Mouse (Mus musculus): ENCODE measurements at regions not wholly inside any gene's neighbourhood (a gene's known extent, or its start where the extent isn't known, plus 50 kb on each side); places are given as distances from the start of the nearest gene placed in this dataset.
A peak's percentile ranks its signal among the peaks of the same experiment; 100 is the strongest.

- no peak for DNase-seq (ENCODE audit: low spot score in 2 of 2)
Measured at GRCm38 (mm10) chr3:149508671-149509070, 518.3 kb upstream of the Adgrl2 start.

- no peak for DNase-seq (ENCODE audit: low spot score in 2 of 2)
Measured at GRCm38 (mm10) chr3:149505692-149506091, 515.3 kb upstream of the Adgrl2 start.

GRCm38 (mm10) chr3:149503992-149504391 lies 513.6 kb upstream of the Adgrl2 start:
- DNase-seq (ENCODE audit: low spot score in 2 of 2), result no peak

GRCm38 (mm10) chr3:149500130-149500529 lies 509.8 kb upstream of the Adgrl2 start:
- DNase-seq (ENCODE audit: low spot score in 2 of 2), result no peak

GRCm38 (mm10) chr3:149498765-149499164 lies 508.4 kb upstream of the Adgrl2 start:
- DNase-seq (ENCODE audit: low spot score in 2 of 2), result no peak

- no peak for DNase-seq (ENCODE audit: low spot score in 2 of 2)
Measured at GRCm38 (mm10) chr3:149496829-149497471, 506.6 kb upstream of the Adgrl2 start.

- DNase-seq (ENCODE audit: low spot score in 2 of 2), result no peak
Measured at GRCm38 (mm10) chr3:149496122-149496521, 505.8 kb upstream of the Adgrl2 start.

GRCm38 (mm10) chr3:149488147-149488546 lies 497.8 kb upstream of the Adgrl2 start:
- no peak for DNase-seq (ENCODE audit: low spot score in 2 of 2)

- no peak for DNase-seq (ENCODE audit: low spot score in 2 of 2)
Measured at GRCm38 (mm10) chr3:149485406-149485805, 495.1 kb upstream of the Adgrl2 start.

- DNase-seq (ENCODE audit: low spot score in 2 of 2), result no peak
Measured at GRCm38 (mm10) chr3:149484319-149484718, 494.0 kb upstream of the Adgrl2 start.

- no peak for DNase-seq (ENCODE audit: low spot score in 2 of 2)
Measured at GRCm38 (mm10) chr3:149476151-149476550, 485.8 kb upstream of the Adgrl2 start.

GRCm38 (mm10) chr3:149466973-149467372 lies 476.6 kb upstream of the Adgrl2 start:
- DNase-seq (ENCODE audit: low spot score in 2 of 2), result no peak

GRCm38 (mm10) chr3:149464603-149465002 lies 474.2 kb upstream of the Adgrl2 start:
- no peak for DNase-seq (ENCODE audit: low spot score in 2 of 2)

- DNase-seq (ENCODE audit: low spot score in 2 of 2), result no peak
Measured at GRCm38 (mm10) chr3:149462121-149462541, 471.8 kb upstream of the Adgrl2 start.

GRCm38 (mm10) chr3:149461613-149462012 lies 471.3 kb upstream of the Adgrl2 start:
- no peak for DNase-seq (ENCODE audit: low spot score in 2 of 2)

- no peak for DNase-seq (ENCODE audit: low spot score in 2 of 2)
Measured at GRCm38 (mm10) chr3:149449376-149449775, 459.0 kb upstream of the Adgrl2 start.

GRCm38 (mm10) chr3:149445991-149446564 lies 455.7 kb upstream of the Adgrl2 start:
- no peak for DNase-seq (ENCODE audit: low spot score in 2 of 2)

GRCm38 (mm10) chr3:149444854-149445577 lies 454.7 kb upstream of the Adgrl2 start:
- DNase-seq (ENCODE audit: low spot score in 2 of 2), result peak; percentile 13 to 47

GRCm38 (mm10) chr3:149444377-149444776 lies 454.0 kb upstream of the Adgrl2 start:
- DNase-seq (ENCODE audit: low spot score in 2 of 2), result no peak

- no peak for DNase-seq (ENCODE audit: low spot score in 2 of 2)
Measured at GRCm38 (mm10) chr3:149441227-149441626, 450.9 kb upstream of the Adgrl2 start.

GRCm38 (mm10) chr3:149437763-149438162 lies 447.4 kb upstream of the Adgrl2 start:
- no peak for DNase-seq (ENCODE audit: low spot score in 2 of 2)

- DNase-seq (ENCODE audit: low spot score in 2 of 2), result no peak
Measured at GRCm38 (mm10) chr3:149436944-149437343, 446.6 kb upstream of the Adgrl2 start.
